Mouse (Mus musculus): ENCODE results near the gene B3galt2.

The B3galt2 gene

GRCm38 (mm10) chr1:143702741-143703262, 62.3 kb downstream of the B3galt2 start, which contains the start of gene Cdc73:
Gene Cdc73 (minus strand): TSS chr1:143702893.
- DNase-seq (ENCODE audit: low spot score in 2 of 2), result peak; percentile 93 to 94

All from spleen, postnatal 10 days (tissue).